Mouse (Mus musculus): Measurements from ENCODE around the gene Vps36.
A peak's percentile ranks its signal among the peaks of the same experiment; 100 is the strongest.

The Vps36 gene

GRCm38 (mm10) chr8:22185431-22186397, 6.9 kb upstream of the Vps36 start, which contains the start of gene Ckap2:
Ckap2 (minus strand) TSS chr8:22185819.
- TF ChIP-seq GATA4 (IDR thresholded peaks at IDR 0.05; ENCODE audit: insufficient replicate concordance, low read length) = no peak; the same call in 1 of the 2 replicates

DNA sequence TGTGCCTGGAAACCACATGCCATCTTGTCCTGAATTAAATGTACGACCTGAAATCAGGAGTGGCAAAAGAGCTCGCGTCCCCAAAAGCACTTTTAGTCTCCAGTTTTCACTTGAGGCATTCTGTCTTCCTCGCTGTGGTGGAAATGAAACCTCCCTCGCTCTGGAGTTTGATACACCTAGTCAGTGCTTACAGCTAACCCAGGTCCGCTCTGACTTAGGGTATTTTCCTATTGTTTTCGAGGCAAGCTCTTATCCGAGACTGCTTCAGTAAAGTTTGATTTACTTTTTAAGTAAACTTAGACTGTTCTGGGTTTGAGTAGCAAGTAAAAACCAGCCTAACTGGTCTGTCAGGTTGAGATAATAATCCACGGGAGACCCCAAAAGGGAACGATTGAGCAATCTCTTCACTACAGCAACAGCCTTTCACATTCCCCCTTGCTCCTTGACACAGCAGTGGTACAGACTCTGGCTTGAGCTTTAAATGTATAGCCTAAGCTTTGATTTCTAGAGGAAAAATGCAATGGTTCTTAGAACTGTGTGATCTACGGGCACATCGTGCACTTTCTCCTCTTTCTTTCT, 912 bp downstream of the Vps36 start:
- no peak for TF ChIP-seq GATA4 (IDR thresholded peaks at IDR 0.05; ENCODE audit: insufficient replicate concordance, low read length)

GRCm38 (mm10) chr8:22197914-22198313, 5.3 kb downstream of the Vps36 start:
- no peak for TF ChIP-seq GATA4 (IDR thresholded peaks at IDR 0.05; ENCODE audit: insufficient replicate concordance, low read length)

DNA sequence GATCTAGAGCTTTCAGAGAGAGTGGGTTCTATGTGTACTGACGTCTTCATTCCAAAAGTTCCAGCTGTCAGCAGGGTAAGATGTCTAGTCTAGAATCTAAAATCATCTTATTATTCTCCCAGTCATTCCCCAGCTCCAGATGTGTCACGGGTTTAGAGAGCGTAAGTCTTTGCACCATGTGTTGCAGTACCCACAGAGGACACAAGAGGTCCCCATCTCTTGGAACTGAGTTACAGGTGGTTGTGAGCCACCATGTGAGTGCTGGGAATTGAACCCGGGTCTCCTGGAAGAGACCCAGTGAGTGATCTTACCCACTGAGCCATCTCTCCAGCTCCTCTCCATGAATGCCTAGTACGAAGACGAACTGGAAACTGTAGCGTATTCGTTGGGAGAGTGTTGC, 6.9 kb downstream of the Vps36 start:
- TF ChIP-seq GATA4 (IDR thresholded peaks at IDR 0.05; ENCODE audit: insufficient replicate concordance, low read length) = no peak

DNA sequence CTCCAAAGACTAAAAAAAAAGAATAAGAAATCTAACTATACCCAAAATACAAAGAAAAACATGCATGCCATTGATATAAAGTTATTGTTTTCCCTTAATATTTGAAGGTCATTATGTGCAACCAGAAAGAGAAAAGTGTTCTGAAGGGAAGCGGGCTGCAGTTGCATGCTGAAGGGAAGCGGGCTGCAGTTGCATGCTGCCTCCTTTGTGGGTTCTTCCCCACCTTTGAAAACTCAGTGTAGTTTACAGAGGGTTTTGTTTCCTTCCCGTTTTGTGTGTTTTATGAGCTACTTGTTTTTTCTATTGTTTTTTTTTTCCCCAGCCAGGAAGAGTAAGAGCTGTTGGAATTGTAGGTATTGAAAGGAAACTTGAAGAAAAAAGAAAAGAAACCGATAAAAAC, 14.9 kb downstream of the Vps36 start:
- TF ChIP-seq GATA4 (IDR thresholded peaks at IDR 0.05; ENCODE audit: insufficient replicate concordance, low read length) = no peak

DNA sequence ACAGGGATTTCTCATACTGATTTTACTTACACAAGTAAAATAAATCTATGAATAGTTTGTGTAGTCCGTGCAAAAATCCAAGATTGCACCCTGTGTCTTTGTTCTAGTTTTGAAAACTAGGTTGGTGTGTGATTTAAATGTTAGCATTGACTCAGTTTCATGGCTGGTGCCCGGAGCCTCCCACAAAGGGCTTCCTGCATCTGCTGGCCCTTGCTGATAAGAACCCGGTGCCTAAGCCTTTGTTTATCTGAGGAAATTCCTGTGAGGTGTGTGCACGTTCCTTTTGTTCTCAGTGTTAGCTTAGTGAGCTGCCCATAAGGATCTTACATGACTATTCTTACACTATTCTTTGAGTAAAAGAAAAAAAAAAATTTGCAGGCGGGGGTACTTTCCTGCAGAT, 16.4 kb downstream of the Vps36 start:
- peak; percentile 75; the same call in 1 of the 2 replicates for TF ChIP-seq GATA4 (IDR thresholded peaks at IDR 0.05; ENCODE audit: insufficient replicate concordance, low read length)

- TF ChIP-seq GATA4 (IDR thresholded peaks at IDR 0.05; ENCODE audit: insufficient replicate concordance, low read length) = no peak
These were observed 22.2 kb downstream of the Vps36 start for GRCm38 (mm10) chr8:22214826-22215225.

DNA sequence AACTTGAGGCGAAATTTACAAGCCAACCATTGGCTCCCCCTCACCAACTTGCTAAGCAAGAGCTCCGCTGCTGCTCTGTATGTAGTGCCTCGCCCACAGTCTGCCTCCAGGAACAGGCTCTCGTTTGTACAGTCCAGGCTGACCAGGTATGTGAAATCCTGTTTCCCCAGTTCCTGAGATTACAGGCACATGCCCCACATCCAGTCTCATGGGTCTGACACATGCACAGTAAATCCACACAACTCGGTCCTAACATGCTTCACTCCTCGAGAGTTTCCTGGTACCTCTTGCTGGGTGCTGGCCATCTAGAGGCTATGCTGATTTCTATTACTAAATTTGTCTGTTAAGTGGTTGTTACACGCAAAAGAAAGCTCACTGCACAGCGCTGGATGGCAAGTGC, 33.8 kb downstream of the Vps36 start:
- TF ChIP-seq GATA4 (IDR thresholded peaks at IDR 0.05; ENCODE audit: insufficient replicate concordance, low read length) = no peak

DNA sequence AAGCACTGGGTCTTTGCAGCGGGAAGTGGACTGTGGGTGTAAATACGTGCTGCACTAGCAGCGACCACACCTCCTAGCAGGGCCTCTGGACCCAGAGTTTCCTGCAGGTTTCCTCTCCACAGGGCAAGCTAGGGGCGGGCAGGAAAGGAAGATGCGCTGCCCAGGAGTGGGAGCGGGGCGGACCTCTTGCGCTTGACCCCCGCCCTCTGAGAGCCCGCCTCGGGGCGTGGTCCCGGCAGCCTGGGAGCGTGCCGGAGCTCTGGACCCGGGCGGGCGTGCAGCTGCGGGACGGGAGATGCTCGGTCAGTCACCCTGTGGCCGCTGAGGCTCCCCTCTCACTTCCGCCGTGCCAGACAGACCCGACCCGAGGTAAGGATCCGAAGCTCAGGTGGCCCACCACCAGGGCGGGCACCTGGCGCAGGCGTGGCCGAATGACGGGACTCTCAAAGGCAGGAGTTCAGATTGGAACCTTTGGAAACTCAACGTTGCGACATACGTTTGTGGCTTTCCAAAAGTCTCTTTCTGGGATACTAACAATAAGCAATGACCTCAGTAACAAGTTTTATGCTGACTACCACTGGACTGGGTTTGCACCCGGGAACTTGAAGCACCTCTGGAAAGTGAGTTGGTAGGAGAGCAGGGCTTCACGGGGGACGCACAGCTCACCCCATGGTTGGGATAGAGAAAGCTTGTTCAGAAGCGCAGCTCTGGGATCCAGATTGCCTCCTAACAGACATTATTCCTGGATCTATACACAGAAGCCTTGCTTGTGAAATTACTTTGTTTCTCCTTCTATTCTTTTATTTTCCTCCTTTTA, 34.7 kb downstream of the Vps36 start, which contains the start of gene Thsd1:
TSS of gene Thsd1 (plus strand) at position 253 of the 817 bp plus-strand sequence.
- peak; percentile 54; the same call in 1 of the 2 replicates for TF ChIP-seq GATA4 (IDR thresholded peaks at IDR 0.05; ENCODE audit: insufficient replicate concordance, low read length)

GRCm38 (mm10) chr8:22228621-22229020, 36.0 kb downstream of the Vps36 start:
- TF ChIP-seq GATA4 (IDR thresholded peaks at IDR 0.05; ENCODE audit: insufficient replicate concordance, low read length) = peak; percentile 41; the same call in 1 of the 2 replicates

GRCm38 (mm10) chr8:22242986-22243385, 50.4 kb downstream of the Vps36 start:
- no peak for TF ChIP-seq GATA4 (IDR thresholded peaks at IDR 0.05; ENCODE audit: insufficient replicate concordance, low read length)

GRCm38 (mm10) chr8:22245663-22246062, 53.1 kb downstream of the Vps36 start:
- no peak for TF ChIP-seq GATA4 (IDR thresholded peaks at IDR 0.05; ENCODE audit: insufficient replicate concordance, low read length)

GRCm38 (mm10) chr8:22247956-22248355, 55.3 kb downstream of the Vps36 start:
- no peak for TF ChIP-seq GATA4 (IDR thresholded peaks at IDR 0.05; ENCODE audit: insufficient replicate concordance, low read length)

DNA sequence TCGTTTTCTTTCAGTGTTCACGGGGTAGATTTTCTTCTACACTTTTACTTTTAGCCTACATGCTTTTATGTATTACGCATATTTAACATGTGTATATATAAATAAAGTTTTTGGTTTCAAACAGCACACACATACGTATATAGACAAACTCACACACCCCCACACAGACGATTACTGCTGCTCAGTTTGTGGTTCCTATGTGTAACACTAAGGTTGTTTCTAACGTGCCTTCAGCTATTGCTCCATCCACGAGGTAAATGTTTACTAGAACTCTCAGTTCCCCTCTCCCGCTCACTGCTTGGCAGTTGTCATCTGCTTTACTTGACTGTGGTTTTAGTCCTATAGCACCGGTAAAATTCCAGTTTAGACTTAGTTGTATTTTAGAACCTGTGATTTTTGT, 56.5 kb downstream of the Vps36 start:
- no peak for TF ChIP-seq GATA4 (IDR thresholded peaks at IDR 0.05; ENCODE audit: insufficient replicate concordance, low read length)

GRCm38 (mm10) chr8:22258946-22259450, 66.4 kb downstream of the Vps36 start:
- TF ChIP-seq GATA4 (IDR thresholded peaks at IDR 0.05; ENCODE audit: insufficient replicate concordance, low read length) = no peak

Data from liver, adult (tissue).